Mouse (Mus musculus): ENCODE data around the gene Plin4. TPM values are rescaled to one million over a fixed set of nuclear protein-coding genes. Genes with fewer than 3 reads are reported as not detected.
"Not testable (repeated sequence)": the region's sequence is repeated elsewhere in the genome, so short reads cannot be mapped to it uniquely, and the experiment has no call there.

Gene Plin4
- polyA plus RNA-seq, 1 experiment from 2014 or later = 0.10 TPM

DNA sequence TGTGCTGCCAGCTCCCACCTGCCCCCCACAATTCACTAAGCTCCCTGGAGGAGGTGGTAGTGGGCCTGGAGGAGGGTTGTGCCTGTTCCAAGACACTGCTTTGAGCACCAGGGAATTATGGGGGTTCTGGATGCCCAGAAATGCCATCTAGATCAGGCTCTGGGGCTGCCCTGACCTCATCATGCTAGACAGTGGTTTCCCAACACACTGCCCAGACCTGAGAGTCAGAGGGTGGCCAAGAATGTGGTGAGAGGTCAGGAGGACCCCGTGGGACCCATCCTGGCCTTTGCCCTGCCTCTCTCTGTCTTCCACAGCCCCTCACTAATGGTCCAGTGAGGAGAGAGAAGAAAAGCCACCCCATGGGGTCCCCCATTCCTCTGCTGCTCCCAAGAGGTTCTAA lies 1.4 kb upstream of the Plin4 start:
- no peak for ATAC-seq (ENCODE audit: insufficient number of reproducible peaks, insufficient read depth, low FRiP score, low TSS enrichment, low read depth)
- H3K4me3 ChIP-seq = no peak overlapping the region
- no peaks in the 10 kb centered on the region for H3K4me1 ChIP-seq
- no peak overlapping the region for H3K9ac ChIP-seq
- H3K27me3 ChIP-seq = peaks cover 3% of the 10 kb centered on the region
- H3K4me2 ChIP-seq = no peak overlapping the region
- H3K27ac ChIP-seq = no peak overlapping the region
- WGBS = 60% methylated on average over 1 of the region's 1 CpGs
- H3K36me3 ChIP-seq = 0 out of 2 replicates have a peak, but pooled peaks cover 11% of the 10 kb centered on the region
- no peaks in the 10 kb centered on the region for H3K9me3 ChIP-seq

DNA sequence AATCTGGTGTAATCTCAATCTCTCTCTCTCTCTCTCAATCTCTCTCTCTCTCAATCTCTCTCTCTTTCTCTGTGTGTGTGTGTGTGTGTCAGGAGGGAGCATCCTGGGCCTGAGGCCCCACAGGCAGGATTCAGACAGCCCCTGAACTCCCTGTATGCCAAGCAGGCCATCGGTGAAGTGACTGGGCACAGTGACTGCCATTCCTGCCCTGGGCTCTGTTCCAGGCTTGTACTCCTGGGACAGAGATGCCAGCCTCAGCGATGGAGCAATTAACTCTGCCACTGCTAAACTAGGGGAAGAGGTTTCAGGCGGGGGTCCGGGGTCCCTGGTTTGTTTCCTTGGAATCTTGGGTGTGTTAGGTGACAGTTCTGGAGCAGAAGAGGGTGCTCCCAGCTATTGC lies 968 bp upstream of the Plin4 start:
- Histone ChIP-seq H3K9ac (no peak overlapping the region), H3K4me1 (no peaks in the 10 kb centered on the region), H3K27ac (no peak overlapping the region), H3K4me3 (no peak overlapping the region), H3K4me2 (no peak overlapping the region), H3K9me3 (no peaks in the 10 kb centered on the region), H3K27me3 (no peaks in the 10 kb centered on the region), H3K36me3 (0 out of 2 replicates have a peak, but pooled peaks cover 11% of the 10 kb centered on the region)
- WGBS = 68% methylated on average over 4 of the region's 4 CpGs
- ATAC-seq (ENCODE audit: insufficient number of reproducible peaks, insufficient read depth, low FRiP score, low TSS enrichment, low read depth) = no peak

DNA sequence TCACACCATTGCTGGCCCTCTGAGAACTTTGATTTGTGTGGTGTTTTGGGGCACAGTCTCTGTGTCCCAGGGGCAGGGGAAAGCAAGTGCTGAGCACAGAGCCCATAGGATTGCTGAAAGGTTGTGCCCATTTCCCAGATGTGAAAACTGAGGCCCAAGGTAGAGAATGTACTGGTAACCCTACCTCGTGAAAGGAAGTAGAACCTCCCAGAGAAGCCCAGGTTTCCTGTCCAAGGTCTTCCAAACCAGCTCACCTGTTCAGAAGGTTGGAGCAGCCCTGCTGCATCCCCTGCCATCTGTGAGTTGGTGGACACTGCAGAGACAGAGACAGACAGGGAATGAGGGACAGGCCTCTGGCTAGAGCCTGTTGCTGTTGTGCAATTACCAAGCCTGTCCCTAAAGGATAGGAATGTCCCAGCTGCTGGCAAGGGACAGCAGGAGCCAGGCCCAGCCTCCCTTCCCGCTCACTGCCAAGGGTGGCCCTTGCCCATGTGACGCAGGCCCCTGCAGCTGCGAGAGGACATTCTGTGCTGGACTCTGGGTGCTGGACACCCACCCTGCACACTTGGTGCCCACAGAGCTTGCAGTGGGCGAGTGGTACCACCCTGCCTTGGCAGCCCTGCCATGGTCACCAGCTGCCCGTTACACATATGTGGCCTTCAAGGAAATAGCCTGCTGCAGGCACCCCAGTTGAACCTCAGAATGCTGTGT lies 1.1 kb downstream of the Plin4 start:
- no peaks in the 10 kb centered on the region for H3K4me1 ChIP-seq
- no peak overlapping the region for H3K9ac ChIP-seq
- H3K27me3 ChIP-seq = no peaks in the 10 kb centered on the region
- H3K9me3 ChIP-seq = no peaks in the 10 kb centered on the region
- 74% methylated on average over 6 of the region's 6 CpGs for WGBS
- H3K4me3 ChIP-seq = no peak overlapping the region
- no peak overlapping the region for H3K27ac ChIP-seq
- H3K4me2 ChIP-seq = no peak overlapping the region
- H3K36me3 ChIP-seq = peaks cover 17% of the 10 kb centered on the region
- no peak for ATAC-seq (ENCODE audit: insufficient number of reproducible peaks, insufficient read depth, low FRiP score, low TSS enrichment, low read depth)

DNA sequence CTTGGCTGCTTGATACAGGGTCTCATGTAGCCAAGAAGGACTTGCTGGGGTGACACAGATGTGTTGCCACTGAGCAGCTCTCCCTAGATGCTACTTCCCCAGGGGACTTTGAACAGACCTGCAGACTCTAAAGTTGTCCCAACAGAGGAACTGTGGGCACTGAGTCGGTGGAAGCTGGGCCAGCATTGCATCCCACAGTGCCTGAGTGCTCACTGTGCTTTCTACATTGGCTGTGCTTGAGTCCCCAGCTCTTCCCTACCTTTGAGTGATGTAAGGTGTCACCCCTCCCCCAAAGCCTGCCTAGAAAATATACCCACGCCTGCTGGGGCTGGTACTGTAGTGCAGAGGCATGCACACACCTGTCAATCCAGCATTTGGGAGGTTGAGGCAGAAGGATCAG lies 1.9 kb downstream of the Plin4 start:
- WGBS = 62% methylated on average over 2 of the region's 2 CpGs
- Histone ChIP-seq H3K9me3 (no peaks in the 10 kb centered on the region), H3K9ac (no peak overlapping the region), H3K4me3 (no peak overlapping the region), H3K4me1 (no peaks in the 10 kb centered on the region), H3K27me3 (no peaks in the 10 kb centered on the region), H3K4me2 (no peak overlapping the region), H3K36me3 (peaks cover 25% of the 10 kb centered on the region), H3K27ac (no peak overlapping the region)
- no peak for ATAC-seq (ENCODE audit: insufficient number of reproducible peaks, insufficient read depth, low FRiP score, low TSS enrichment, low read depth)

DNA sequence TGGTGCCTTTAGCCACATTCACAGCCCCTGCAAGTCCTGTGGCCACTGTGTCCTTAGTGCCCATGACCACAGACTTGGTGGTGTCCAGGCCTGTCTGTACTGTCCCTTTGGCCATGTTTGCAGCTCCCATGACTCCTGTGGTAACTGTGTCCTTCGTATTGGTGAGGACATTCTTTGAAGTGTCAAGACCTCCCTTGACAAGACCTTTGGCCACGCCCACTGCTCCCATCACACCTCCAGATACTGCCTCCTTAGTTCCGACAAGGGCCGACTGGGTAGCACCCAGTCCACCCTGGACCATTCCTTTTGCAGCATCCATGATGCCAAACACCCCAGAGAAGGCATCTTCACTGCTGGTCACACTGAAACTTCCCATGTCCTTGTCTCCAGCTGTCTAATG lies 2.6 kb downstream of the Plin4 start:
- Histone ChIP-seq H3K4me2 (no peak overlapping the region), H3K27ac (no peak overlapping the region), H3K4me3 (no peak overlapping the region), H3K36me3 (peaks cover 32% of the 10 kb centered on the region), H3K9me3 (no peaks in the 10 kb centered on the region), H3K4me1 (no peaks in the 10 kb centered on the region), H3K27me3 (no peaks in the 10 kb centered on the region), H3K9ac (no peak overlapping the region)
- 81% methylated on average over 4 of the region's 4 CpGs for WGBS
- ATAC-seq (ENCODE audit: insufficient number of reproducible peaks, insufficient read depth, low FRiP score, low TSS enrichment, low read depth) = no peak

DNA sequence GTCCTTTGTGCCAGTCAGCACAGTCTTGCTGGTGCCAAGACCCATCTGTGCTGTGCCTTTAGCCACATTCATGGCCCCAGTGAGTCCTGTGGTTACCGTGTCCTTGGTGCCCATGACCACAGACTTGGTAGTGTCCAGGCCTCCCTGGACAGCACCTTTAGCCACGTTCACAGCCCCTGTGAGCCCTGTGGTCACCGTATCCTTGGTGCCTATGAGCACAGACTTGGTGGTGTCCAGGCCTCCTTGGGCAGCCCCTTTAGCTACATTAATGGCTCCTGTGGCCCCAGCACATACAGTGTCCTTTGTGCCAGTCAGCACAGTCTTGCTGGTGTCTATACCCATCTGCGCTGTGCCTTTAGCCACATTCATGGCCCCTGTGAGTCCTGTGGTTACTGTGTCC lies 3.2 kb downstream of the Plin4 start:
- H3K27ac ChIP-seq; H3K4me3 ChIP-seq; H3K4me2 ChIP-seq; ATAC-seq (ENCODE audit: insufficient number of reproducible peaks, insufficient read depth, low FRiP score, low TSS enrichment, low read depth); H3K27me3 ChIP-seq; H3K9ac ChIP-seq; H3K9me3 ChIP-seq; H3K4me1 ChIP-seq: not testable (repeated sequence)
- H3K36me3 ChIP-seq = peaks cover 38% of the 10 kb centered on the region
- WGBS = 95% methylated on average over 4 of the region's 4 CpGs

DNA sequence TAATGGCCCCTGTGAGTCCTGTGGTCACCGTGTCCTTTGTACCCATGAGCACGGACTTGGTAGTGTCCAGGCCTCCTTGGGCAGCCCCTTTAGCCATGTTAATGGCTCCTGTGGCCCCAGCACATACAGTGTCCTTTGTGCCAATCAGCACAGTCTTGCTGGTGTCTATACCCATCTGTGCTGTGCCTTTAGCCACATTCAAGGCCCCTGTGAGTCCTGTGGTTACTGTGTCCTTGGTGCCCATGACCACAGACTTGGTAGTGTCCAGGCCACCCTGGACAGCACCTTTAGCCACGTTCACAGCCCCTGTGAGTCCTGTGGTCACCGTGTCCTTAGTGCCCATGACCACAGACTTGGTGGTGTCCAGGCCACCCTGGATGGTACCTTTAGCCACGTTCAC lies 4.8 kb downstream of the Plin4 start:
- WGBS = 92% methylated on average over 2 of the region's 5 CpGs
- not testable (repeated sequence) for H3K27ac ChIP-seq; H3K9me3 ChIP-seq; H3K27me3 ChIP-seq; ATAC-seq (ENCODE audit: insufficient number of reproducible peaks, insufficient read depth, low FRiP score, low TSS enrichment, low read depth); H3K4me1 ChIP-seq; H3K4me2 ChIP-seq; H3K4me3 ChIP-seq; H3K9ac ChIP-seq
- peaks cover 54% of the 10 kb centered on the region for H3K36me3 ChIP-seq

DNA sequence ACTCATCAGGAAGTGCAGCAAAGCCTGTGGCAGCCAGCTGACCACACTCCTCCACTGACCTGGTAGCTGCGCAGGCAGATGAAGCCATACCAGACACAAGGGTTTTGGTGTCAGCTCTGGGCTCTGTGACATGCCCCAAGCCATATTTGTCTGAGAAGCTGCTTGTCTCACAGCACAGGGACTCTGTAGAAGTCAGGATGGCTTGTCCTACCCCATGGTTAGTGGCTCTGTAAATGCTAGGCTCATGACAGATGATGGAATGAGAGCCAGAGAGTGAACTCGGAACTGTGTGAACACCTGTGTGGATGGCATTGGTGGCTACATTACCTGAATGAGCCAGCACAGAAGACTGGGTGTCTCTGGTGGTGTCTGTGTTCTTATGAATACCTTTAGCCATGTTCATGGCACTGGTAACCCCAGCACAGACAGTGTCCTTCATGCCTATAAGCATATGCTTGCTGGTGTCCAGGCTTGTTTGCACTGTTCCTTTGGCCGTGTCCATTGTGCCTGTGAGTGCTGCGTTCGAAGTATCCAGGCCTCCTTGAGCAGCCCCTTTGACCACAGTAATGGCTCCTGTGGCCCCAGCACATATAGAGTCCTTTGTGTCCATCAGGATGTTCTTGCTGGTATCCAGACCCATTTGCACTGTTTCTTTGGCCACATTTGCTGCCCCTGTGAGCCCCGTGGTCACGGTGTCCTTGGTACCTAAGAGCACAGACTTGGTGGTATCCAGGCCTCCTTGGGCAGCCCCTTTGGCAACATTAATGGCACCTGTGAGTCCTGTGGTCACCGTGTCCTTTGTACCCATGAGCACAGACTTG lies 5.9 kb downstream of the Plin4 start:
- Histone ChIP-seq H3K27me3 (no peaks in the 10 kb centered on the region), H3K9ac (no peak overlapping the region), H3K4me1 (no peaks in the 10 kb centered on the region), H3K27ac (no peak overlapping the region), H3K4me2 (no peak overlapping the region), H3K36me3 (peaks cover 62% of the 10 kb centered on the region), H3K4me3 (no peak overlapping the region), H3K9me3 (no peaks in the 10 kb centered on the region)
- 94% methylated on average over 8 of the region's 8 CpGs for WGBS
- ATAC-seq (ENCODE audit: insufficient number of reproducible peaks, insufficient read depth, low FRiP score, low TSS enrichment, low read depth) = no peak

DNA sequence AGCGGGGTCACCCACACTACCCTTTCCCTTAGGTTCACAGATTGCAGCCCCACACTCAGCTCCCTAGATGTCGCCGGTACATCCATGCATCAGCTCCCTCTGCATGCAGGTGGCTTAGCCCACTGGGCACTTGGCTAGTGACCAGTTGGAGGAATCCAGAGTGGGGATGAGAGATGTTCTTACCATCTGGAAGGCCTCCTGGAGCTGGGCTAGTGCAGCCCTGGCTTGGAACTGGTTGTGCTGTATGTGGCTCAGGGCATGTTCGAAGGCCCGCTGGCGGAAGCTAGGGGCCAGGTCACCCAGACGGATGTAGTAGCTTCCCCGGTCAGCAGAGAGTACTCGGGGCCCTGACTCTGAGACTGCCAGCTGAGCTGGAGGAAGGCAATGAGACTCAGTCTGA lies 6.7 kb downstream of the Plin4 start:
- 92% methylated on average over 9 of the region's 9 CpGs for WGBS
- no peaks in the 10 kb centered on the region for H3K4me1 ChIP-seq
- no peak overlapping the region for H3K27ac ChIP-seq
- H3K36me3 ChIP-seq = peaks cover 67% of the 10 kb centered on the region
- H3K9me3 ChIP-seq = no peaks in the 10 kb centered on the region
- ATAC-seq (ENCODE audit: insufficient number of reproducible peaks, insufficient read depth, low FRiP score, low TSS enrichment, low read depth) = no peak
- no peak overlapping the region for H3K9ac ChIP-seq
- H3K27me3 ChIP-seq = no peaks in the 10 kb centered on the region
- H3K4me3 ChIP-seq = no peak overlapping the region
- no peak overlapping the region for H3K4me2 ChIP-seq

DNA sequence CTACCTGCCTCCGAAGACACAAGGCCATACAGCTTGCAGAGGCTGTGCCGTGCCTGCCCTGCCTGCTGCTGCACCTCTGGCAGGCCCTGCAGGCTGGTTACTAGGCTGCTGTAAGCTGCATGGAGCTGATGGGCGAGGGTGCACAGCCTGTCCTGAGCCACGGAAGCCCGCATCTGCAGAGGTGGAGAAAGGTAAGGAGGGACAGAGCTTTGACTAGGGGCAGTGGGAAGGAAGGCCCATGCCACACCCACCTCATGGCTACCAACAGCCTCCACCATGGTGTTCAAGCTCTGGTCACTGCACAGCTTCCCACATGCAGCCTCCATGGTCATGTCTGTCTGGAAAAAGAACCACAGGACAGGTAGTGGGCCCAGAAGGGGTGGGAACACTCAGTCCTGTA lies 7.4 kb downstream of the Plin4 start:
- WGBS = 94% methylated on average over 5 of the region's 5 CpGs
- Histone ChIP-seq H3K36me3 (peaks cover 70% of the 10 kb centered on the region), H3K4me2 (no peak overlapping the region), H3K9me3 (no peaks in the 10 kb centered on the region), H3K4me1 (no peaks in the 10 kb centered on the region), H3K27ac (no peak overlapping the region), H3K4me3 (no peak overlapping the region), H3K9ac (no peak overlapping the region), H3K27me3 (no peaks in the 10 kb centered on the region)
- ATAC-seq (ENCODE audit: insufficient number of reproducible peaks, insufficient read depth, low FRiP score, low TSS enrichment, low read depth) = no peak

DNA sequence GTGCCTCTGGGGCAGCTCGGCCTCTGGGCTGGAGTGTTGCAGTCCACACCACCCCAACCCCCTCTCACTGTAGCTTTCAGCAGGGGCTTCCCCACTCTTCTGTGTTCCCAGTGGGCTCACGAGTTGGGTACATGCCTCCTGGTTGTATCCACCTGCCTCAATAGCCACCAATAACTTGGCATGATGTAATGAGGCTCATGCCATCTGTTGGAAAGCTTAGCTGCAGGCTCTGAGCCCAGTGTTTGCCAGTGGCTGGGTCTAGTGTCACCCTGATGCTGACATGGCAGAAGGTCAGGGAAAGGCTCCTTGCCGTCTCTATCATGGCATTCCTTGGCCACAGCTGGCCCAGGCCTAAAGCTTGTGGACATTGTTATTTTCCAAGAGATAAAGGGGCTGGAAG lies 8.8 kb downstream of the Plin4 start:
- Histone ChIP-seq H3K9ac (no peak overlapping the region), H3K4me2 (no peak overlapping the region), H3K36me3 (peaks cover 83% of the 10 kb centered on the region), H3K4me3 (no peak overlapping the region), H3K4me1 (no peaks in the 10 kb centered on the region), H3K27ac (no peak overlapping the region), H3K9me3 (no peaks in the 10 kb centered on the region), H3K27me3 (no peaks in the 10 kb centered on the region)
- WGBS = 90% methylated on average over 3 of the region's 3 CpGs
- no peak for ATAC-seq (ENCODE audit: insufficient number of reproducible peaks, insufficient read depth, low FRiP score, low TSS enrichment, low read depth)
